In the genomic region with DNA sequence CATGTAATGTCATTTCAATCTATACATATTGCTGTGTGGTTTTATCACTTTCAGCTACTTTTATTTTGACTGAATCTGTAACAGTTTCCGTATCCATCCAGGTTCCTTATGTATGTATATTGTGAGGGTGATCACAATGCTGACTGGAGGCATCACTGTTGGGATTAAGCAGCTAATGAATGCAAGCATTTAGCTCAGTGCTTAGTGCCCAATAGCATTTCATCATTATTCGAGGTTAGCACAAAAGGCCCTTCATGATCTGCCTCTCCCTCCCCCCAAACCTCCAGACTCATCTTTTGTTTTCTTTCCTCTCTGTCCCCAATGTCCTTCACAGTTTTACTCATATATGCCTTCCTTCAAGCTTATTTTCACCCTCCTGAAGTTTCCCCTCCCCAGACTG, we compare ENCODE assay signal across 31 mouse cellular contexts. TPM values are rescaled to one million over a fixed set of nuclear protein-coding genes. Genes with fewer than 3 reads are reported as not detected.
DNase-seq lines count a peak whose midpoint lies in the region; ATAC-seq and TF ChIP-seq lines count a peak whose summit lies in the region.
"Had no signal": no experiment of that assay in that cellular context is flagged by ENCODE, and none has a peak within 500 bp of the region (broad histone marks: within the 10 kb centered on the region; RNA-seq: fewer than 3 reads in every experiment).

No protein-coding gene starts in this region.

- H3K4me3 ChIP-seq in heart, embryonic 12.5 days: no peak overlapping the region
- H3K4me3 ChIP-seq in midbrain, embryonic 10.5 days: no peak overlapping the region
- H3K4me3 ChIP-seq in midbrain, postnatal 0 days (ENCODE audit: low read depth, low read length): no peak overlapping the region
- H3K4me3 ChIP-seq in midbrain, embryonic 14.5 days (replicated peaks; ENCODE audit: low read depth, low read length): no peak overlapping the region
- no peak overlapping the region for H3K4me3 ChIP-seq in midbrain, embryonic 15.5 days
- H3K4me3 ChIP-seq: embryonic facial prominence, embryonic 12.5 days; embryonic facial prominence, embryonic 15.5 days; gastrocnemius, adult 2 months; heart, embryonic 13.5 days had no signal

- DNase-seq in heart, adult 11 months: peak; percentile 31
- no peak for DNase-seq in midbrain, embryonic 10.5 days (ENCODE audit: low spot score)
- DNase-seq in midbrain, postnatal 0 days (ENCODE audit: low spot score): no peak
- DNase-seq in midbrain, embryonic 14.5 days: peak; percentile 2
- no peak for DNase-seq in thymus, postnatal 36 days
- DNase-seq: adrenal gland, postnatal 10 days; adrenal gland, postnatal 36 days; cerebellum, adult 18-20 months; cerebellum, adult 9-10 months; cerebellum, postnatal 14 days; forebrain, postnatal 0 days; gastrocnemius, adult 2 months; gastrocnemius, postnatal 14 days; heart, adult 18-20 months; heart, postnatal 14 days; heart, postnatal 4 days had no signal

- no peak overlapping the region for H3K9ac ChIP-seq in heart, embryonic 12.5 days
- no peak overlapping the region for H3K9ac ChIP-seq in midbrain, postnatal 0 days (replicated peaks; ENCODE audit: low read length, poor library complexity, severe bottlenecking)
- no peak overlapping the region for H3K9ac ChIP-seq in midbrain, embryonic 14.5 days (replicated peaks; ENCODE audit: low read length)
- H3K9ac ChIP-seq in midbrain, embryonic 15.5 days: no peak overlapping the region
- H3K9ac ChIP-seq: embryonic facial prominence, embryonic 12.5 days; embryonic facial prominence, embryonic 15.5 days; forebrain, postnatal 0 days; heart, embryonic 13.5 days; hindbrain, embryonic 14.5 days had no signal

- 50% methylated on average over 2 of the region's 2 CpGs for WGBS in heart, embryonic 12.5 days
- 36% methylated on average over 2 of the region's 2 CpGs for WGBS in midbrain, embryonic 10.5 days
- 15% methylated on average over 2 of the region's 2 CpGs for WGBS in midbrain, postnatal 0 days
- 6% methylated on average over 2 of the region's 2 CpGs for WGBS in midbrain, embryonic 14.5 days
- WGBS in midbrain, embryonic 15.5 days: 6% methylated on average over 2 of the region's 2 CpGs

- no peaks in the 10 kb centered on the region for H3K9me3 ChIP-seq in heart, embryonic 12.5 days (replicated peaks)
- no peaks in the 10 kb centered on the region for H3K9me3 ChIP-seq in midbrain, embryonic 10.5 days (replicated peaks)
- no peaks in the 10 kb centered on the region for H3K9me3 ChIP-seq in midbrain, postnatal 0 days (ENCODE audit: low read length)
- no peaks in the 10 kb centered on the region for H3K9me3 ChIP-seq in midbrain, embryonic 14.5 days (ENCODE audit: control insufficient read depth, low read length)
- no peaks in the 10 kb centered on the region for H3K9me3 ChIP-seq in midbrain, embryonic 15.5 days
- H3K9me3 ChIP-seq: embryonic facial prominence, embryonic 12.5 days; embryonic facial prominence, embryonic 15.5 days; heart, embryonic 13.5 days had no signal

- H3K27ac ChIP-seq in heart, embryonic 12.5 days (ENCODE audit: poor library complexity, severe bottlenecking): no peak overlapping the region
- peak overlapping the region; percentile 39 for H3K27ac ChIP-seq in midbrain, embryonic 10.5 days (replicated peaks)
- no peak overlapping the region for H3K27ac ChIP-seq in midbrain, postnatal 0 days (ENCODE audit: low read depth, low read length)
- no peak overlapping the region for H3K27ac ChIP-seq in midbrain, embryonic 14.5 days (replicated peaks; ENCODE audit: low read depth, low read length)
- no peak overlapping the region for H3K27ac ChIP-seq in midbrain, embryonic 15.5 days
- H3K27ac ChIP-seq: embryonic facial prominence, embryonic 12.5 days; embryonic facial prominence, embryonic 15.5 days; gastrocnemius, adult 2 months; heart, embryonic 13.5 days; hindbrain, embryonic 14.5 days; hindbrain, postnatal 0 days had no signal

- H3K4me2 ChIP-seq in heart, embryonic 12.5 days: no peak overlapping the region
- no peak overlapping the region for H3K4me2 ChIP-seq in midbrain, postnatal 0 days (ENCODE audit: low read depth, low read length, poor library complexity, severe bottlenecking)
- no peak overlapping the region for H3K4me2 ChIP-seq in midbrain, embryonic 14.5 days (ENCODE audit: low read length)
- H3K4me2 ChIP-seq in midbrain, embryonic 15.5 days: no peak overlapping the region
- H3K4me2 ChIP-seq: embryonic facial prominence, embryonic 12.5 days; embryonic facial prominence, embryonic 15.5 days; heart, embryonic 13.5 days; hindbrain, embryonic 14.5 days had no signal

- no peak for ATAC-seq in heart, embryonic 12.5 days (ENCODE audit: insufficient number of reproducible peaks, low FRiP score)
- ATAC-seq in midbrain, postnatal 0 days (ENCODE audit: low FRiP score): no peak
- no peak for ATAC-seq in midbrain, embryonic 14.5 days (ENCODE audit: low FRiP score, low TSS enrichment)
- no peak for ATAC-seq in midbrain, embryonic 15.5 days (replicated peaks)
- ATAC-seq: activated CD4-positive, CD25-positive, alpha-beta regulatory T cell, adult 4 months; forebrain, embryonic 14.5 days; forebrain, postnatal 0 days; hindbrain, postnatal 0 days had no signal

- no peak for TF ChIP-seq CTCF in midbrain, postnatal 0 days (IDR thresholded peaks at IDR 0.05)

- H3K4me1 ChIP-seq in heart, embryonic 12.5 days (replicated peaks): no peaks in the 10 kb centered on the region
- peaks cover 10% of the 10 kb centered on the region for H3K4me1 ChIP-seq in midbrain, embryonic 10.5 days
- no peaks in the 10 kb centered on the region for H3K4me1 ChIP-seq in midbrain, postnatal 0 days (ENCODE audit: insufficient read depth, low read length)
- no peaks in the 10 kb centered on the region for H3K4me1 ChIP-seq in midbrain, embryonic 14.5 days (ENCODE audit: control insufficient read depth, insufficient read depth, low read length)
- no peaks in the 10 kb centered on the region for H3K4me1 ChIP-seq in midbrain, embryonic 15.5 days
- H3K4me1 ChIP-seq: embryonic facial prominence, embryonic 12.5 days; embryonic facial prominence, embryonic 15.5 days; heart, embryonic 13.5 days had no signal

- H3K36me3 ChIP-seq in heart, embryonic 12.5 days: no peaks in the 10 kb centered on the region
- H3K36me3 ChIP-seq in midbrain, embryonic 10.5 days: no peaks in the 10 kb centered on the region
- no peaks in the 10 kb centered on the region for H3K36me3 ChIP-seq in midbrain, postnatal 0 days (ENCODE audit: insufficient read depth, low read length)
- H3K36me3 ChIP-seq in midbrain, embryonic 14.5 days (ENCODE audit: control insufficient read depth, insufficient read depth, low read length): no peaks in the 10 kb centered on the region
- H3K36me3 ChIP-seq in midbrain, embryonic 15.5 days (replicated peaks): no peaks in the 10 kb centered on the region
- H3K36me3 ChIP-seq: embryonic facial prominence, embryonic 12.5 days; embryonic facial prominence, embryonic 15.5 days; heart, embryonic 13.5 days had no signal

- H3K27me3 ChIP-seq in heart, embryonic 12.5 days (replicated peaks): no peaks in the 10 kb centered on the region
- H3K27me3 ChIP-seq in midbrain, embryonic 10.5 days (ENCODE audit: low read depth, poor library complexity, severe bottlenecking): no peaks in the 10 kb centered on the region
- H3K27me3 ChIP-seq in midbrain, postnatal 0 days (ENCODE audit: insufficient read depth, low read length): no peaks in the 10 kb centered on the region
- no peaks in the 10 kb centered on the region for H3K27me3 ChIP-seq in midbrain, embryonic 14.5 days (ENCODE audit: control insufficient read depth, insufficient read depth, low read length)
- H3K27me3 ChIP-seq in midbrain, embryonic 15.5 days (replicated peaks): no peaks in the 10 kb centered on the region
- H3K27me3 ChIP-seq: embryonic facial prominence, embryonic 12.5 days; embryonic facial prominence, embryonic 15.5 days; heart, embryonic 13.5 days had no signal

RNA-seq across cellular contexts. Expression of a gene that starts 26.3 kb away (rescaled TPM):
- polyA plus RNA-seq in heart, embryonic 12.5 days (2016; fragmentation: Nextera tagmentation; extraction: Ambion mirVana): not detected in 2 replicates
- 0.17 TPM in 1 of 2 replicates, not detected in the other for polyA plus RNA-seq in midbrain, embryonic 10.5 days (2016; fragmentation: Nextera tagmentation; extraction: Ambion mirVana)
- 3.0 and 3.9 TPM in 2 replicates for total RNA-seq in midbrain, postnatal 0 days (2014; rRNA removed)
- polyA plus RNA-seq in midbrain, postnatal 0 days (2015; fragmentation: Nextera tagmentation; extraction: Ambion mirVana): 4.2 and 5.0 TPM in 2 replicates
- 0.55 and 0.84 TPM in 2 replicates for polyA plus RNA-seq in midbrain, embryonic 14.5 days (2014; fragmentation: Nextera tagmentation; extraction: Ambion mirVana)
- 1.2 and 1.4 TPM in 2 replicates for polyA plus RNA-seq in midbrain, embryonic 15.5 days (2015; fragmentation: Nextera tagmentation; extraction: Ambion mirVana)

RNA-seq across cellular contexts. Expression of a gene that starts 26.4 kb away (rescaled TPM):
- polyA plus RNA-seq in heart, embryonic 12.5 days (2016; fragmentation: Nextera tagmentation; extraction: Ambion mirVana): not detected in 2 replicates
- polyA plus RNA-seq in midbrain, embryonic 10.5 days (2016; fragmentation: Nextera tagmentation; extraction: Ambion mirVana): not detected in 2 replicates
- not detected in 2 replicates for total RNA-seq in midbrain, postnatal 0 days (2014; rRNA removed)
- polyA plus RNA-seq in midbrain, postnatal 0 days (2015; fragmentation: Nextera tagmentation; extraction: Ambion mirVana): not detected in 2 replicates
- polyA plus RNA-seq in midbrain, embryonic 14.5 days (2014; fragmentation: Nextera tagmentation; extraction: Ambion mirVana): not detected in 2 replicates
- polyA plus RNA-seq in midbrain, embryonic 15.5 days (2015; fragmentation: Nextera tagmentation; extraction: Ambion mirVana): not detected in 2 replicates
- total RNA-seq: adrenal gland, adult 18-20 months; adrenal gland, postnatal 36 days; forebrain, postnatal 0 days; gastrocnemius, adult 2 months; gastrocnemius, postnatal 14 days; gastrocnemius, postnatal 4 days; heart, adult 18-20 months; heart, postnatal 14 days; heart, postnatal 4 days; hindbrain, postnatal 0 days had no signal
- polyA plus RNA-seq: activated CD4-positive, CD25-positive, alpha-beta regulatory T cell, adult 4 months; embryonic facial prominence, embryonic 12.5 days; embryonic facial prominence, embryonic 15.5 days; forebrain, embryonic 11.5 days; forebrain, embryonic 14.5 days; forebrain, postnatal 0 days; frontal cortex, adult 2 months; heart, embryonic 13.5 days; heart, embryonic 16.5 days; hindbrain, embryonic 11.5 days; hindbrain, embryonic 14.5 days; hindbrain, postnatal 0 days had no signal

RNA-seq across cellular contexts. Expression of a gene that starts 26.4 kb away (rescaled TPM):
- polyA plus RNA-seq in heart, embryonic 12.5 days (2016; fragmentation: Nextera tagmentation; extraction: Ambion mirVana): not detected in 2 replicates
- not detected in 2 replicates for polyA plus RNA-seq in midbrain, embryonic 10.5 days (2016; fragmentation: Nextera tagmentation; extraction: Ambion mirVana)
- not detected in 2 replicates for total RNA-seq in midbrain, postnatal 0 days (2014; rRNA removed)
- 0.16 and 0.31 TPM in 2 replicates for polyA plus RNA-seq in midbrain, postnatal 0 days (2015; fragmentation: Nextera tagmentation; extraction: Ambion mirVana)
- polyA plus RNA-seq in midbrain, embryonic 14.5 days (2014; fragmentation: Nextera tagmentation; extraction: Ambion mirVana): not detected in 2 replicates
- 0.13 and 0.22 TPM in 2 replicates for polyA plus RNA-seq in midbrain, embryonic 15.5 days (2015; fragmentation: Nextera tagmentation; extraction: Ambion mirVana)
- total RNA-seq: forebrain, postnatal 0 days; gastrocnemius, adult 2 months; gastrocnemius, postnatal 14 days; gastrocnemius, postnatal 4 days; heart, adult 18-20 months; heart, postnatal 14 days; heart, postnatal 4 days; hindbrain, postnatal 0 days had no signal
- polyA plus RNA-seq: activated CD4-positive, CD25-positive, alpha-beta regulatory T cell, adult 4 months; embryonic facial prominence, embryonic 12.5 days; embryonic facial prominence, embryonic 15.5 days; forebrain, embryonic 11.5 days; forebrain, embryonic 14.5 days; heart, embryonic 13.5 days; heart, embryonic 16.5 days; hindbrain, embryonic 11.5 days; hindbrain, embryonic 14.5 days had no signal

RNA-seq across cellular contexts. Expression of a gene that starts 35.9 kb away (rescaled TPM):
- polyA plus RNA-seq in heart, embryonic 12.5 days (2016; fragmentation: Nextera tagmentation; extraction: Ambion mirVana): 0.03 TPM in 2 replicates
- polyA plus RNA-seq in midbrain, embryonic 10.5 days (2016; fragmentation: Nextera tagmentation; extraction: Ambion mirVana): not detected in 2 replicates
- 0.27 and 0.66 TPM in 2 replicates for total RNA-seq in midbrain, postnatal 0 days (2014; rRNA removed)
- 0.20 and 0.31 TPM in 2 replicates for polyA plus RNA-seq in midbrain, postnatal 0 days (2015; fragmentation: Nextera tagmentation; extraction: Ambion mirVana)
- 0.12 and 0.19 TPM in 2 replicates for polyA plus RNA-seq in midbrain, embryonic 14.5 days (2014; fragmentation: Nextera tagmentation; extraction: Ambion mirVana)
- 0.14 and 0.22 TPM in 2 replicates for polyA plus RNA-seq in midbrain, embryonic 15.5 days (2015; fragmentation: Nextera tagmentation; extraction: Ambion mirVana)
- total RNA-seq: gastrocnemius, adult 2 months; heart, adult 18-20 months had no signal
- polyA plus RNA-seq: forebrain, embryonic 11.5 days; forebrain, embryonic 14.5 days; heart, embryonic 13.5 days had no signal

RNA-seq across cellular contexts. Expression of a gene that starts 47.5 kb away (rescaled TPM):
- not detected in 2 replicates for polyA plus RNA-seq in heart, embryonic 12.5 days (2016; fragmentation: Nextera tagmentation; extraction: Ambion mirVana)
- polyA plus RNA-seq in midbrain, embryonic 10.5 days (2016; fragmentation: Nextera tagmentation; extraction: Ambion mirVana): not detected in 2 replicates
- not detected in 2 replicates for total RNA-seq in midbrain, postnatal 0 days (2014; rRNA removed)
- polyA plus RNA-seq in midbrain, postnatal 0 days (2015; fragmentation: Nextera tagmentation; extraction: Ambion mirVana): not detected in 2 replicates
- not detected in 2 replicates for polyA plus RNA-seq in midbrain, embryonic 14.5 days (2014; fragmentation: Nextera tagmentation; extraction: Ambion mirVana)
- polyA plus RNA-seq in midbrain, embryonic 15.5 days (2015; fragmentation: Nextera tagmentation; extraction: Ambion mirVana): not detected in 2 replicates
- total RNA-seq: adrenal gland, adult 18-20 months; forebrain, postnatal 0 days; gastrocnemius, adult 2 months; gastrocnemius, postnatal 14 days; gastrocnemius, postnatal 4 days; heart, adult 18-20 months; heart, postnatal 14 days; heart, postnatal 4 days; hindbrain, postnatal 0 days had no signal
- polyA plus RNA-seq: activated CD4-positive, CD25-positive, alpha-beta regulatory T cell, adult 4 months; embryonic facial prominence, embryonic 12.5 days; embryonic facial prominence, embryonic 15.5 days; forebrain, embryonic 11.5 days; forebrain, embryonic 14.5 days; forebrain, postnatal 0 days; heart, embryonic 13.5 days; heart, embryonic 16.5 days; hindbrain, embryonic 11.5 days; hindbrain, embryonic 14.5 days; hindbrain, postnatal 0 days had no signal

Comparison
In these comparisons a context has a peak if more than half of its experiments do, and no peak if none do; other contexts are left out.
1. DNase-seq: peak in heart, adult 11 months (single experiment) and midbrain, embryonic 14.5 days (single experiment); none in midbrain, embryonic 10.5 days (single experiment), midbrain, postnatal 0 days (single experiment) and thymus, postnatal 36 days (0 of 2).